Mouse (Mus musculus) E14TG2a.4 (cell line): ENCODE data around the gene Nes.

Source experiments
- H3K27me3 ChIP-seq: 2 replicates; pipeline ENCODE4 v1.6.1; 2014; ENCODE audit warnings: low read length, control low read depth; ENCODE audit not compliant: insufficient read depth
- H3K36me3 ChIP-seq: 2 replicates; pipeline ENCODE4 v1.6.1; 2014; ENCODE audit warnings: low read length, control low read depth; ENCODE audit not compliant: insufficient read depth
- H3K4me1 ChIP-seq: replicated peaks from 2 replicates; pipeline ENCODE4 v1.6.1; 2014; ENCODE audit warnings: low read depth, low read length, control low read depth
- H3K4me3 ChIP-seq: replicated peaks from 2 replicates; pipeline ENCODE4 v1.5.1; 2014; ENCODE audit warnings: mild to moderate bottlenecking, low read length
- H3K9me3 ChIP-seq: 2 replicates; pipeline ENCODE4 v1.6.1; 2014; ENCODE audit warnings: low read length, control low read depth
- CTCF ChIP-seq: conservative IDR thresholded peaks from 2 replicates; pipeline ENCODE4 v1.5.1; 2014; ENCODE audit warnings: low read length
- NANOG ChIP-seq: IDR thresholded peaks from 2 replicates; pipeline ENCODE4 v1.6.1; 2014; ENCODE audit warnings: borderline replicate concordance, low read length, mixed read lengths
- POU5F1 ChIP-seq: IDR thresholded peaks from 2 replicates; pipeline ENCODE4 v1.6.1; 2014; ENCODE audit warnings: low read length, borderline replicate concordance

The Nes gene

GRCm38 (mm10) chr3:87993436-87993835 is 22.6 kb downstream of the Nes start:
- TF ChIP-seq POU5F1 (no peak), CTCF (no peak), NANOG (no peak)
- H3K27me3 ChIP-seq, result peaks cover 95% of the 10 kb centered on the region
- H3K4me1 ChIP-seq, result peaks cover 60% of the 10 kb centered on the region
- H3K4me3 ChIP-seq, result peak overlapping the region; percentile 32; the same call in 1 of the 2 replicates
- H3K9me3 ChIP-seq, result peaks cover 7% of the 10 kb centered on the region; the same call in 1 of the 2 replicates
- no peaks in the 10 kb centered on the region for H3K36me3 ChIP-seq

- Histone ChIP-seq H3K27me3 (peaks cover 96% of the 10 kb centered on the region), H3K9me3 (peaks cover 7% of the 10 kb centered on the region; the same call in 1 of the 2 replicates), H3K36me3 (no peaks in the 10 kb centered on the region), H3K4me3 (no peak overlapping the region), H3K4me1 (peaks cover 59% of the 10 kb centered on the region)
- TF ChIP-seq CTCF (no peak), POU5F1 (no peak), NANOG (no peak)
Measured at GRCm38 (mm10) chr3:87995331-87995730, 24.5 kb downstream of the Nes start.

DNA sequence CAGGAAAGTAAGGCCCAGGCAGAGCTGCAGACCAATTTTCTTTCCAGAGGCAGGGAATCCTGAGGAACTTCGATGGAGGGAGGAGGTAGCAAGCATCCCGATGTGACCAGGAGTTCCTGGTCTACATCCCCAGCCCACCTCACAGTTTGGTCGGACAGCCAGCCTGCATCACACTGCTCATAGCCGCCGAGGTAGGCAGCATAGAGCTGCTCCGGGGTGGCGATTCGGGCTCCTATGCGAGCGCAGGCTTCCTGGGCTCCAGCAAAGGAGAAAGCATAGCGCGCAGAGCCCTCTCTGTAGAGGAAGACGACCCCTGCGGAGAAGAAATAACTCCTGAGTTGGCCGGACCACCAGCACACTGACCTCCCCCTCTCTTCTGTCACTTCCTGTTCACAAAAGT is 25.5 kb downstream of the Nes start:
- Histone ChIP-seq H3K36me3 (no peaks in the 10 kb centered on the region), H3K9me3 (peaks cover 7% of the 10 kb centered on the region; the same call in 1 of the 2 replicates), H3K27me3 (peaks cover 96% of the 10 kb centered on the region), H3K4me1 (peaks cover 59% of the 10 kb centered on the region), H3K4me3 (peak overlapping the region; percentile 80)
- no peak for TF ChIP-seq NANOG
- TF ChIP-seq CTCF, result no peak
- TF ChIP-seq POU5F1, result no peak

DNA sequence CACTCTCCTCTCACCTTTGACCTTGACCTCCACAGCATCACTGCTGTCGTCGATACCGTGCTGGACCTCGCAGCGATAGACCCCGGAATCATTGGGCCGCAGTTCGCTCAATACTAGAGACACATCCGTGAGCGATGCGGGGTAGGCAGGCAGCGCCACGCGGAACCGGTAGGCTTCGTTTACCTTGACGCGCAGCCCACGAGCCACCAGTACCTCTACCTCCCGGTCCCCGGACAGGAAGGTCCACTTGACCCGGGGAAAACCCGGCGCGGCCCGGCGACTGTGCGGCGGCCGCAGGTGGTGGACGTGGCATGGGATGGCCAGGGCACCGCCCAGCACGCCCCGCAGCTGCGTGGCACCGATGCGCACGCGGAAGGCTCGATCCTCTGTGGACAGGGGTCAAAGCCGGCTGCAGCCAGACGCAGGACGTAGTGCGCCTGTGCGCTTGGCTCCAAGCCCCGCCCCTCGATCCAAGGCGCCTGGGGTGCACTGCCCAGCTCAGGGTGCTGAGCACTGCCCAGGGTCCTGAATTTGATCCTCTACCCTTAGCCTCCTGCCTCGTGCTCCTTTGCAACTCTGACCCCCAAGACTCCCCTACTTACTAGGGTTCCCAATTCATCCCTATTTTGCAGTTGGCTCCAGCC is 26.2 kb downstream of the Nes start:
- TF ChIP-seq NANOG, result no peak
- TF ChIP-seq POU5F1, result no peak
- TF ChIP-seq CTCF, result no peak
- Histone ChIP-seq H3K9me3 (peaks cover 7% of the 10 kb centered on the region; the same call in 1 of the 2 replicates), H3K4me3 (peak overlapping the region; percentile 80)

DNA sequence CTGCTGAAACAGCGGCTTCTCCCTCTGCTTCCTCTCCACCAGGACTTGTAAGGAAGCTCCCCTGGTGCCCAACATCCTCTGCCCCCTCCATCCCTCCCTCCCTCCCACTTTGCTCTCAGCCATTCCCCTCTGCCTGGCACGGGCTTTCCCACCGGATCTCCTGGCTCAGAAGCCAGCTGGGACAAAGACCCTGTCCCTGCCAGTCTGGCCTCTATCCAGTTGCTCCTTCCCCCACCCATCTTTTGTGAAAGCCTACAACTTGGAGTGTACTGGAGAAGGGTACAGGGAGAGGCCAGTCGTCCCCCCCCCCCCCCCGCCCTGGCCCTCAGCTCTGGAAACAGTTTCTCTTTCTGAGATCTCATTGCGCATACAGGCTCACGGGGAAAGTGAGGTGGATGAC is 27.9 kb downstream of the Nes start:
- no peak overlapping the region for H3K4me3 ChIP-seq
- no peaks in the 10 kb centered on the region for H3K36me3 ChIP-seq
- peaks cover 7% of the 10 kb centered on the region; the same call in 1 of the 2 replicates for H3K9me3 ChIP-seq
- H3K27me3 ChIP-seq, result peaks cover 100% of the 10 kb centered on the region
- no peak for TF ChIP-seq POU5F1
- no peak for TF ChIP-seq NANOG
- TF ChIP-seq CTCF, result no peak
- H3K4me1 ChIP-seq, result peaks cover 57% of the 10 kb centered on the region

More for the DNA sequence above, 26.2 kb downstream of the Nes start:
- H3K4me1 ChIP-seq, result peaks cover 62% of the 10 kb centered on the region
- peaks cover 96% of the 10 kb centered on the region for H3K27me3 ChIP-seq
- H3K36me3 ChIP-seq, result no peaks in the 10 kb centered on the region

DNA sequence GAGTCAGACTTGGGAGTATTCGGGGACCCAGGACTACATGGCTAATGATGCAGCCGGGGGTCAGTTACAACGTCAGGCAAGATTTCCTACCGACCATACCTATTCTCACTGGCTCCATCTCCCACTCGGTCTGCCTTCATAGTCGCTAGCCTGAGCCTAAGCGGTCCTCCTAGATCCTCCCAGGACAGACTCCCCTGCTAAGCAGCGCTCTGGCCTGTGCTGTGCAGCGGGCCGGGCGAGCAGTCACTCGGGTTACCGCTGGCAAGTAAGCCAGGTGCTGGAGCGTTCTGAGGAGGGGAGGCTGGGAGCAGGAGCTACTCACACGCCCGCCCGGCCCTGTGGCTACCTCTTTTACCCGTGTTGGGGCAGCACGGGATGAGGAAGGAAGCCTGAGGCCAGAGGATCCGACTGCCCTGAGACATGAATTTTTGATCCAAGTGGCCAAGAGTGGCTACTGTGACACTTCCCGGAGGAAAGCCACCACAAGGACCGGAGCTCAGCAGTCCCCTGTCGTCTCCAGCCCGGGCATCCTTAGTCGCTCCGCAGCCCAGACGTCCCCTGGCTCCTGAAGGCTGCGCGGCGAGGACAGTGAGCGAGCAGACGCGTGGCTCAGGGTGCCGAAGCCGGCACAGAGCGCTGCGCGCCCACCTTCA is 28.5 kb downstream of the Nes start:
- TF ChIP-seq POU5F1 (no peak), CTCF (no peak), NANOG (no peak)
- Histone ChIP-seq H3K9me3 (peaks cover 7% of the 10 kb centered on the region; the same call in 1 of the 2 replicates), H3K27me3 (peaks cover 100% of the 10 kb centered on the region), H3K4me1 (peaks cover 52% of the 10 kb centered on the region), H3K4me3 (peak overlapping the region; percentile 83), H3K36me3 (no peaks in the 10 kb centered on the region)

DNA sequence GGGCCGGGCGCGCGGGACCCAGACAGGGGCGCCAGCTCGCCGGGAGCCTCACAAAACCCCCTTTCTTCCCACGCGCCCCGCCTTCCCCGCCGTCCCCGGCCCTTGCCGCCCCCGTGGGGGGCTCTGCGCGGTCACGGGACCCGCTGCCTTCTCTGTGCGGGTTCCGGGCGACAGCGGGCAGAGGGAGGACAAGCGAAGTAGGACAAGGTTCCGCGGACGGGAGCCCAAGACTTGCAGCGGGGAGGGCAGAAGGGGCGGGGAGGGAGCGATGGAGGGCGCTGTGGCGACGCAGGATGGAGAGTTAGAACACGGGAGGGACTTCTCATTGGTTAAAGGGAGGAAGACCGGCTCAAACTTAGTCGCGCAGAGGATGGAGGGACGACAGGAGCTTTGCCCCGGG is 29.3 kb downstream of the Nes start, which contains the start of gene Bcan:
Gene Bcan, minus strand, starts transcription at position 50 of the 400 bp plus-strand sequence.
- no peak for TF ChIP-seq CTCF
- no peak for TF ChIP-seq POU5F1
- no peak for TF ChIP-seq NANOG
- Histone ChIP-seq H3K4me1 (peaks cover 50% of the 10 kb centered on the region), H3K27me3 (peaks cover 96% of the 10 kb centered on the region), H3K36me3 (no peaks in the 10 kb centered on the region), H3K4me3 (peak within 1 kb of the TSS; percentile 83), H3K9me3 (peaks cover 7% of the 10 kb centered on the region; the same call in 1 of the 2 replicates)

GRCm38 (mm10) chr3:88000816-88001595 is 30.1 kb downstream of the Nes start:
- Histone ChIP-seq H3K4me1 (peaks cover 50% of the 10 kb centered on the region), H3K27me3 (peaks cover 92% of the 10 kb centered on the region), H3K9me3 (peaks cover 7% of the 10 kb centered on the region; the same call in 1 of the 2 replicates), H3K36me3 (no peaks in the 10 kb centered on the region), H3K4me3 (peak overlapping the region; percentile 83)
- TF ChIP-seq CTCF (no peak), POU5F1 (no peak), NANOG (no peak)
